Mouse (Mus musculus): ENCODE results near the gene Sema4d.

Sema4d gene

DNA sequence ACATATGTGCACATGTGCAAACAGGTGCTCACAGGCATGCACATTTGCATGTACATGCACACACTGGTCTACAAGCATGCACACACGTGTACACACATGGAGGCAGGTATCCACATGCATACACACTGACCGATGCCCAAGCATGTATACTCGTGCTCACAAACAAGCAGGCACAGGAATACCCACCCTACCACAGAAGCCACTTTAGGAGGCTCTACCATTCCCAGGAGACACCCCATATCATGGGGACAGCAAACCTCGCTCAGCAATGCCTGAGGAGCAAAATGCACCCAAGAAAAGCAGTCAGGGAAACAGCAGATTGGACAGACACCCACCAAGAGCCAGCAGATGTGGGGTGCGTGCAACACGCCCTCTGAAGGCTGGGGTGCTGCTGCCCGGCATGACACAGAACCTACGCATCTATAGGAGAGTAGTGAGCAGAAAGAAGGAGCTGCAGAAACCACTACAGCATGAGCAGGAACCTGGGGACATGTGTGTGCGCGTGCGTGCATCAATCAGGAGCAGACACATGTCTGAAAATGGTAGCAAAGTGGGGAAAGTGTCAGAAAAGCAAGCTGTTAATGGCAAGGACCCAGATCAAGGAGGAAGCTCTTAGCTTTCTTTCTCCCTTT is 15.1 kb downstream of the Sema4d start:
- DNase-seq (ENCODE audit: low spot score) = no peak

DNA sequence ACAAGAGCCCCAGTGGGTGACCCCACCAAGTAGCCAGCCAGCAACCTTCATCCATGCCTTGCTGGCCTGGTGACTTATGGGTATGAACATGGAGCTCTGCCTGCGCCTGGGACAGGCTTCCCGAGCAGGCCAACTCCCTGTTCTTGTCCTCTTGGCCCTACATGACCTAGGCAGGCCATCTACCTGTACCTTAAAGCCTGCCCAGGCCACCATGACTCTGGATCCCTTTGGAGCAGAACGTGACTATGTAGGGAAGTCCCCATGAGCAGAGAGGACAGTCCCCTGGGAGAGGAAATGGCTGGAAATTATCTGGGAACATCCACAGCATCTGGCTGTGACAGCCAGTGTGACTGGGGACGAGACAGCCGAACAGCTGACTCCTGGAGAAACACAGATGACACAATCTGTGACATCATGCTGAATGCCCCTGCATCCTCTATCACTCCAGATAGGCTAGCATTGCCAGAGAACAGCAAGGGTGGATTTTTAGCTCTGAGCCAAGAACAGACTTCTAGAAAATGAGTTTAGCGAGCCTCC is 15.7 kb downstream of the Sema4d start:
- no peak for DNase-seq (ENCODE audit: low spot score)

DNA sequence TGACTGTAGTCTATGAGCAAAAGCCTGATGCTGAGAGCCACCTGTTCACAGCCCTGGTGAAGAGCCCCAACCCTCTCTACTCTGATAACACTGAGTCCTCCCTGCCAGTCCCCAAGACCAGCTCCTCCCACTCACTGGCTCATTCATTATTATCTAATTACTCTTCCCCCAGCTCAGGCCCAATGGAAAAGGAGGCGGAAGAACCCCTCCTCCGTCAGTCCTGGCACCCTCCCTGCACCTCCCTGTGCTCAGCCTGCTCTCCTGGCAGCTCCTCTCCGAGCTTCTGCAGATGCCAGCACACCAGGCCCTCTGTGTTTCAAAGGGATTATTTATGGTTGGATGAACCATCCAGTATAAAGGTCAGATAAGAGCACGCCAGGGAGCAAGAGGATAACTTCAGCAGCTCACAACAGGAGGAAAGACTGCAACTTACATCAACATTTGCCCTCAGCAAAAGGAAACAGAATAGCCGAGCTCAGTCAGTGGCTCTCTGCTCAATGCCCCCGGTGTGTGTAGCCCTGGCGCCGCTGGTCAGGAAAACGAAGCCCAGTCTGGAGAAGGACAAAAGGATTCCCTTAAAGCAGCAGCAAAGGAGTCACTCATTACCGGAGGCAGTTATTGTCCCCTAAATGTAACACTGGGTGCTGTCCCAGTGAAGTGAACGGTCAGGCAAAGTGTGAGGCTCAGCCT is 16.4 kb downstream of the Sema4d start:
- DNase-seq (ENCODE audit: low spot score) = no peak

GRCm38 (mm10) chr13:51776160-51776737 is 17.3 kb downstream of the Sema4d start:
- no peak for DNase-seq (ENCODE audit: low spot score)

DNA sequence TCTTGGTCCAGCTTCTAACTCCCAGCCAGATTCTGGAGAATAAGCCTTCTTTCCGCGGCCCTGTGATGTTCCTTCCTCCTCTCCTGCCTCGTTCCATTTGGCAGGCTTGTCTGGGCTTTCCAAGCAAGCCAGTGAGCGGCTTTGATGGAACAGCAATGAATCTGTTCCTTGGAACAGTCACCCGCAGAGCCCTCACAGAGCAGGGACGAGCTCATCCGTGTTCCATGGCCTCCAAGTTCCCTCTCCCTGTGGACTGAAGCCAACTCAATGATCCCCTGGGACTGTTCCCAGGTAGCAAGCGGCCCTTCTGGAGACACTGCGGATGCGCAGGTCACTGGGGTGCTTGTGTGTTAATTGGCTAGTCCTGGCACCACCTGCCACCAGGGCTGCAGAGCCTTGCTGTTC is 21.7 kb downstream of the Sema4d start:
- no peak for DNase-seq (ENCODE audit: low spot score)

DNA sequence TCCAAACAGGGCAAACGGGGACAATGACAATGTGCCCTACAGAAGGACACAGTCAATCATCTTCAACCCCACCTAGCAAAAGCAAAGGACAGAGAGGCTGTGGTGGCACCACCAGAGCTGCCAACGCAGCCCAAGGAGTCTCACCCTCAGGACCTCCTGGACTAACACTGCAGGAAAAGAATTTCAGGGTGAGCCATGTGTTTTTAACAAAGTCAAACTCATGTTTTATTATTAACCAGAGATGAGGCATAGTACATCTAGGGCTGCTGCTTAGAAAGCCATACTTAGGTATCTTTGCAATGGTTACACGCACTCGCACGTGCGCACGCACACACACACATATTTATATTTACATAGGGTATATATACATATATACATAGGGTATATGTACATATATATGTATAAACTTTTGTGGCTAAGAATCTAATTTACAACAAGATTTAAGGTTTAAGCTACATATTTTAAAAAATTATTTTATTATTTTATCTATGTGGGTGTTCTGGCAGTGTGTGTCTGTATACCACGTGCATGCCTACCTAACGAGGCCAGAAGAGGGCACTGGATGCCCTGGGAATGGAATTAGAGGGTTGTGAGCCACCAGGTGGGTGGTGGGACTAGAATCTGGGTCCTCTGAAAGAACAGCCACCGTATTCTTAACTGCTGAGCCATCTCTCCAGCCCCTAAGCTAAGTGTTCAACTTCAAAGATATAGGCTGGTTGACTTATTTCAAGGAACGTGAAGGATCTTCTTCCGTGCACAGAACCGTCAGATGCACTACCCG is 22.7 kb downstream of the Sema4d start:
- DNase-seq (ENCODE audit: low spot score) = no peak

DNA sequence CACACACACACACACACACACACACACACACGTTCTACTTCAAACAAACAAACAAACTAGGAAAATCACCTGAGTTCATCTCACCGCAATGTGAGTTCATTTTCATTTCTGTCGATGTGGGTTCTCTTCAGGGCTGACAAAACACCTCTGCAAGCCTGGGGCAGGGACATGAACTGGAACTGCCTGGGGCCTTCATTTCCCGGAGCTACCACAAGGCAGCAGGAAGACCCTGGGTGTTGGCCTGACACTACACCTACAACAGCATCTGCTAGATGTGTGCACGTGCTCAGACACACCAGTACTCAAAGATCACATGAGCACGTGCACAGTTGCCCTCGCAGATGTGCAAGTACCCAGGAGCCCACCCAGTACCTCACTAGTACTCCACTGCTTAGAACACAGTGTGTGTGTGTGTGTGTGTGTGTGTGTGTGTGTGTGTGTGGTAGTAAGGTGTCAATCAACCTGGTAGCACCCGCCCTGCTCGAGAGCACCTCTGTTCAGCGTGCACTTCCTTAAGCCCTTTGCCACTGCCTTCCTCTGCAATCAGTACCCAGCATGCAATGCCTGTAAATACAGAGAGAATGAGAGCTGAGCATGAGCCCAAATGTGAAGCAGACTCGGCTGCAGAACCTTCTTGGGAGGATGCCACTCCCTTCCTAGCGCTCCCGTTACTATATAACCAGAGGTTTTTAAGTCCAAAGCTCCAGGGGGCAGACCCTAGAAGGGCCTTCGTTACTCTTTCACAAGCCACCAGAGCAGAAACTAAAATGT is 25.4 kb downstream of the Sema4d start:
- DNase-seq (ENCODE audit: low spot score) = no peak

GRCm38 (mm10) chr13:51767513-51767912 is 26.0 kb downstream of the Sema4d start:
- DNase-seq (ENCODE audit: low spot score) = no peak

DNA sequence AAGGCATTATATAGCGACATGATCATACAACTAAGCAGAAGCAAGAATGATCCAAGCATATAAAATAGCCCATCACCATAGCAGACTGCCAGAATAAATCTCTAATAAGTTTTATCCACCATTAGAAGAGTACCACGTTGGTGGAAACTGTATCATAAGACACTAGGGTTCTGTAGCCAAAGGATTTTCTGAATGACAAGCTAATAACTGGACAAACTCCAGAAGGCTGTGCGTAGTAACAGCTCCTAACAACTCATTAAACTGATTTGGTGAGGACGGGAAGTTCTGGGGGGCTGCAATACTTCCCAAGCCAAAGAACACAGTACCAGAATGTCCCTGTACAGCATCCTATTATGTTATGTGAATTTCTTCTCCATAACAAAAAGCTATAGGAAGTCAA is 26.8 kb downstream of the Sema4d start:
- no peak for DNase-seq (ENCODE audit: low spot score)

DNA sequence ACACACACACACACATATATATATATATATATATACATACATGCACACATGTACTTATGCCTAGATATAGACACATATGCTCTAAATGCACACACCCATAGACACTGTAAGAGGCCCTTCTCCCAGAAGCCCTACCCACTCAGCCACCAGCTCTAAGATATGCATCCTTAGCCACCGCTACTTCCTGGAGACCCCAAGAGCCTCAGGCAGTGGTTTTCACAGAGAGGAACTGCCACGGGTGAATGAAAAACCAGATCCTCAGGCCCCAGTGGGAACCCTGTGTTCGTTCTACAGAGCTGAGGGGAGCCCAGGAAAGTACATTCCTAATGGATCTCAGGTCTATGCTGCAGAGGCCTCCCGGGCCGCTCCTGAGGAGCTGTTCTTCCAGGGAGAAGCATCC is 28.2 kb downstream of the Sema4d start:
- DNase-seq (ENCODE audit: low spot score) = no peak

DNA sequence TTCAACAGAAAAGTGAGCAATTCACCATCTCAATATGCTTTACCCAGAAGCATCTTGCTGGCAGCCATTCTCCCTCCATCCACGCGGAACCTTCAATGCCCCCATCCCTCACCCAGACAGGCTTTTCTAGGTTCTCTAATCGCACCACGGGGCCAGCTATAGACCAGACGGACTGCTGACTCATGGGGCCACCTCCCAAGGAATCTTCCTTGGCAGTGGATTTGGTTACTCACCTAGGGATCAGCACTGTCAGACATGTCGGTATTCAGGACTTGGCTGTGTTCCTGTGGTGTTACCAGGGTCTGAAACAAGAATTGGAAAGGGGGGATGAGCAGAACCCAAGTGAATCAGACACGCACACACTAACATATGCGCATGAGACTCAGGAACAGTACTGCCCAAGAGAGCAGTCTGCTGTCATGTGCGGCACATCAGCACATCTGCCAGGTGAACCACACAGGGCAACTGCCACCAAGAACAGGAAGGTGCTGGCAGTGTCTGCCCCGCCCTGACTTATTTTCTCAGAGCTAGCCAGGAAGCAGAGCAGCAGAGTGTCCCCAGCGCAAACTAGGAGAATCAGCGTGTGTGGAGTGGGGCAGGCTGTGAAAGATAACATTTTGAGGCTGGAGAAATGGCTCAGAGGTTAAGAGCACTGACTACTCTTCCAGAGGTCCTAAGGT is 30.4 kb downstream of the Sema4d start:
- DNase-seq (ENCODE audit: low spot score) = no peak

DNA sequence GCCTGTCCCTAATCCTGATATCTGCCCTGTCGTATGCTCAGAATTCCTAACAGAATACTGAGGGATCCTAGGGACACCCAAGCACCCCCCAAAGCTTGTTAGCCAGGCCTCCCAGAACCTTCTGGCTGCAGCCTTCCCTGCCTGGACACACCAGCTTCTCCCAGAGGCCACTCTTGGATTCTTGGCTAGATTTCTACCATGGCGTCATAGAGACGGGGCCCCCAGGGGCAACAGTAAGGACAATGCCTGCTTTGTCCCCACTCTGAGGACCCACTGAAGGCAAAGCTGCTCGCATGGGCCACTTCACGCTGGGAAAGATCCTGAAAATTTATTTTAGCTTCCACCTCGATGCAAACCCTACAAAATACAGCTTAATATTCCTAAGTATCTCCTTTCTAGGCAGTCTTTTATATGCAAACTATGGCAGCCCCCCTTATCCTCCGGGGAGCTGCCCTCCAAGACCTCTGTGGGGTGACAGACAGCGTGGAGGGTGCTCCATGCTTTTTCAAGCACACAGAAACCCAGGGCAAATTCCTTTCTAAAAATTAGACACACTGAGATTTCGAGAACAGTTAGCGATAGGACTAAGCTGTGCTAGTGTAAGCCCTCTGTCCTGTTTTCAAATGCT is 32.2 kb downstream of the Sema4d start:
- no peak for DNase-seq (ENCODE audit: low spot score)

GRCm38 (mm10) chr13:51759256-51759987 is 34.1 kb downstream of the Sema4d start:
- DNase-seq (ENCODE audit: low spot score) = no peak

- DNase-seq (ENCODE audit: low spot score) = no peak
Measured at GRCm38 (mm10) chr13:51758428-51758827, 35.1 kb downstream of the Sema4d start.

- no peak for DNase-seq (ENCODE audit: low spot score)
Measured at GRCm38 (mm10) chr13:51757099-51757498, 36.4 kb downstream of the Sema4d start.

- DNase-seq (ENCODE audit: low spot score) = no peak
Measured at GRCm38 (mm10) chr13:51756563-51756962, 37.0 kb downstream of the Sema4d start.

- DNase-seq (ENCODE audit: low spot score) = no peak
Measured at GRCm38 (mm10) chr13:51756019-51756418, 37.5 kb downstream of the Sema4d start.

DNA sequence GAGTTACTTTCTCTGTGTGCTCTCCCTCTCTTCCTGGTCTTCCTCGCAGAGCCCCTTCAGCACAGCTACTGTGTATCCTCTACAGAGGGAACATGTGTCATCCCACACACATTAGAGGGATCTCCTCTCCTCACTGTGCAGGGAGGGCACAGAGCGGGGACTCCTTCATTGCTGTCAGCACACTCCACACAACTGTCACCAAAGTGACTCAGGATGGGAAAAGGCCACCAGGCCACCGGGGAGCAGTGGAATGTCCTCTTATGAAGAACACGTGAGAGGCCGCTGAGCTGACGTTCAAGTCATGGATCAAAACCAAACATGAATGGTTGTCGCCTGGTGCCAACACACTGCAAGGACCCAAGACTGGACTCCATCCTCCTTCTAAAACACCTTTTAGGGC is 38.0 kb downstream of the Sema4d start:
- DNase-seq (ENCODE audit: low spot score) = no peak

DNA sequence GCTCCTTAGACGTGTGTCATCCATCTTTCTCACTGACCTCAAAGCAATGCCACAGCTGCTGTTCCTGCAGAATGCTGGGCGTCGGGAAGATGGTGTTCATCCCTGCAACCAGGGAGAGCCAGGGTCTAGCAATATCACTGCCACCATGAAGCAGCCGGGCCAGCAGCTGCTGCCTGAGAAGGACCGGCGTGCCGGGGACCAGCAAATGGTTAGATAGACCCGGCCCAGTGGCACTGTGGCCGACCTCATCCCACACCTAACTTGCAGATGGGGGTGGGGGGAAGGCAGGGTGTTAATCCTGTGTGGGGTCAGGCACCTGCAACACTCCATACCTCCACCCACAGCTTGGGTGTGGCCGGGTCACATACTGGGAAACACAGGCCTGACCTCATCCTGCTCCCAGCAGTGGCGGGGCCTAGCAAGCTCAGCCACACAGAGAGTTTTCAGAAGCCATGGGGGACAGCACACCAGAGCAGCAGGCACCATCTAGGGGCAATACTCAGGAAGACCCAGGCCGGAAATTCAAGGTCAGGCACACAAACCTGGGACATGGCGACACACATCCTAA is 38.9 kb downstream of the Sema4d start:
- DNase-seq (ENCODE audit: low spot score) = no peak

Data from urinary bladder, postnatal 10 days (tissue).